Mouse (Mus musculus) liver, embryonic 14.5 days (tissue): ENCODE data around the gene Rps2. TPM values are rescaled to one million over a fixed set of nuclear protein-coding genes. Genes with fewer than 3 reads are reported as not detected.

Source experiments
- ATAC-seq: fragments of 200-750 bp; cut with Nextera tagmentation; 2 replicates; pipeline ENCODE4 v1.8.0; 2017; ENCODE audit warnings: moderate number of reproducible peaks, mild to moderate bottlenecking, moderate library complexity; ENCODE audit not compliant: insufficient read depth
- DNase-seq, 3 experiments: peaks; one replicate each; pipeline ENCODE4 v3.0.0-alpha.2; 2012 to 2013; ENCODE audit warnings: low read depth in 3 of 3, low spot score in 3 of 3
- H3K27ac ChIP-seq: fragments of 300-500 bp; sonication (generic); 2 replicates; pipeline ENCODE4 v1.5.1; 2014; ENCODE audit warnings: moderate library complexity, mild to moderate bottlenecking, control low read depth, inconsistent platforms
- H3K27me3 ChIP-seq: fragments of 300-500 bp; sonication (generic); 2 replicates; pipeline ENCODE4 v1.6.1; 2014; ENCODE audit warnings: mild to moderate bottlenecking, low read length, moderate library complexity; ENCODE audit not compliant: control insufficient read depth, insufficient read depth
- H3K36me3 ChIP-seq: fragments of 300-500 bp; sonication (generic); replicated peaks from 2 replicates; pipeline ENCODE4 v1.6.1; 2014; ENCODE audit warnings: low read depth; ENCODE audit not compliant: control insufficient read depth, insufficient read depth
- H3K4me1 ChIP-seq, 2 experiments: fragments of 200-500 bp in 1 of 2; fragments of 300-500 bp in 1 of 2; sonication (generic) in 1 of 2; replicated peaks; 2 replicates each; pipeline ENCODE4 v1.6.1; 2012 to 2014; ENCODE audit warnings: antibody characterized with exemption in 1 of 2, inconsistent platforms in 1 of 2, low read length in 1 of 2; ENCODE audit not compliant: control insufficient read depth in 2 of 2, insufficient read depth in 2 of 2
- H3K4me2 ChIP-seq: fragments of 300-500 bp; sonication (generic); 2 replicates; pipeline ENCODE4 v1.6.1; 2014; ENCODE audit warnings: low read depth, mild to moderate bottlenecking, control low read depth, moderate library complexity
- H3K4me3 ChIP-seq, 2 experiments: fragments of 200-500 bp in 1 of 2; fragments of 300-500 bp in 1 of 2; sonication (generic) in 1 of 2; 2 replicates each; pipeline ENCODE4 v1.5.1; 2012 to 2014; ENCODE audit warnings: low read depth in 2 of 2, low read length in 2 of 2, mild to moderate bottlenecking in 2 of 2, control low read depth in 1 of 2, inconsistent platforms in 1 of 2, moderate library complexity in 1 of 2; ENCODE audit not compliant: insufficient read depth in 1 of 2
- H3K9ac ChIP-seq: fragments of 300-500 bp; sonication (generic); replicated peaks from 2 replicates; pipeline ENCODE4 v1.6.1; 2014; ENCODE audit warnings: mild to moderate bottlenecking, control low read depth, moderate library complexity
- H3K9me3 ChIP-seq: fragments of 300-500 bp; sonication (generic); 2 replicates; pipeline ENCODE4 v1.6.1; 2016; ENCODE audit warnings: low read length, mixed read lengths; ENCODE audit not compliant: control insufficient read depth
- CTCF ChIP-seq: IDR thresholded peaks from 2 replicates; pipeline ENCODE4 v1.5.1; 2016; ENCODE audit warnings: antibody characterized with exemption, low read depth, control low read depth
- EP300 ChIP-seq: IDR thresholded peaks from 2 replicates; pipeline ENCODE4 v1.6.1; 2016; ENCODE audit warnings: antibody characterized with exemption, low read depth
- WGBS: fragments of 180-500 bp; shearing (Covaris S2); extraction: QIAGEN DNeasy Blood & Tissue Kit; methylation state at CpG from one replicate; pipeline ENCODE4 v1.1.7; 2014; ENCODE audit not compliant: insufficient replicate concordance; 5-methylcytosine and 5-hydroxymethylcytosine counted together
- polyA plus RNA-seq, 2 experiments: library from polyadenylated mRNA; depleted of rRNA in 1 of 2; stranded (reverse) in 1 of 2; unstranded in 1 of 2; fragments of >200 nt; fragmentation: Nextera tagmentation in 1 of 2; extraction: Ambion mirVana in 1 of 2; gene quantifications; 2 replicates each; pipeline versions ENCODE4 v1.2.1 to v1.2.3; 2012 to 2014

Rps2 gene
- polyA plus RNA-seq, 2 experiments = 1,219 to 2,096 TPM

GRCm38 (mm10) chr17:24725637-24726390 lies 7.9 kb downstream of the Rps2 start:
- DNase-seq = no peak
- no peak for ATAC-seq
- Histone ChIP-seq H3K36me3 (peaks cover 16% of the 10 kb centered on the region), H3K27ac (no peak overlapping the region), H3K9ac (no peak overlapping the region), H3K27me3 (no peaks in the 10 kb centered on the region), H3K4me2 (no peak overlapping the region), H3K9me3 (no peaks in the 10 kb centered on the region), H3K4me3 (no peak overlapping the region), H3K4me1 (peaks cover 13 to 18% of the 10 kb centered on the region in 2 experiments)
- WGBS = 46% methylated on average over 3 of the region's 3 CpGs
- TF ChIP-seq CTCF = no peak
- TF ChIP-seq EP300 = no peak

- ATAC-seq (no peak), DNase-seq (no peak)
- no peak within 1 kb of the TSS for H3K4me2 ChIP-seq
- H3K9me3 ChIP-seq = no peaks in the 10 kb centered on the region
- no peaks in the 10 kb centered on the region for H3K27me3 ChIP-seq
- 61% methylated on average over 2 of the region's 2 CpGs for WGBS
- H3K4me1 ChIP-seq = peaks cover 7% of the 10 kb centered on the region in 2 experiments
- H3K9ac ChIP-seq = no peak within 1 kb of the TSS
- H3K4me3 ChIP-seq = no peak within 1 kb of the TSS
- TF ChIP-seq CTCF (no peak), EP300 (no peak)
- no peak within 1 kb of the TSS for H3K27ac ChIP-seq
- peaks cover under 1% of the 10 kb centered on the region; the same call in 1 of the 2 replicates for H3K36me3 ChIP-seq
Measured at GRCm38 (mm10) chr17:24727618-24728017, 9.7 kb downstream of the Rps2 start, which contains the start of gene Rpl3l. Gene Rpl3l, plus strand, starts transcription at chr17:24727820.

- Histone ChIP-seq H3K4me1 (peaks cover 4% of the 10 kb centered on the region in 2 experiments), H3K9ac (no peak overlapping the region), H3K4me2 (no peak overlapping the region), H3K27ac (no peak overlapping the region), H3K9me3 (no peaks in the 10 kb centered on the region), H3K36me3 (no peaks in the 10 kb centered on the region), H3K4me3 (no peak overlapping the region), H3K27me3 (no peaks in the 10 kb centered on the region)
- ATAC-seq (no peak), DNase-seq (no peak)
- TF ChIP-seq CTCF (no peak), EP300 (no peak)
- 65% methylated on average over 17 of the region's 17 CpGs for WGBS
Measured at GRCm38 (mm10) chr17:24728184-24728583, 10.3 kb downstream of the Rps2 start.

- 66% methylated on average over 6 of the region's 6 CpGs for WGBS
- Histone ChIP-seq H3K4me2 (no peak overlapping the region), H3K27me3 (no peaks in the 10 kb centered on the region), H3K9me3 (no peaks in the 10 kb centered on the region), H3K27ac (no peak overlapping the region), H3K36me3 (no peaks in the 10 kb centered on the region), H3K9ac (no peak overlapping the region), H3K4me1 (0 out of 4 replicates have a peak, but pooled peaks cover 0 to 2% of the 10 kb centered on the region in 2 experiments), H3K4me3 (no peak overlapping the region)
- DNase-seq (no peak), ATAC-seq (no peak)
- TF ChIP-seq EP300 (no peak), CTCF (no peak)
Measured at GRCm38 (mm10) chr17:24729067-24729466, 11.2 kb downstream of the Rps2 start.

GRCm38 (mm10) chr17:24730787-24731186 lies 12.9 kb downstream of the Rps2 start:
- TF ChIP-seq EP300 = no peak
- TF ChIP-seq CTCF = no peak
- DNase-seq (no peak), ATAC-seq (no peak)
- Histone ChIP-seq H3K4me1 (peaks cover 3% of the 10 kb centered on the region in 2 experiments), H3K9me3 (no peaks in the 10 kb centered on the region), H3K9ac (no peak overlapping the region), H3K27ac (no peak overlapping the region), H3K4me3 (no peak overlapping the region), H3K36me3 (no peaks in the 10 kb centered on the region), H3K27me3 (no peaks in the 10 kb centered on the region), H3K4me2 (no peak overlapping the region)
- 69% methylated on average over 14 of the region's 14 CpGs for WGBS
